Mouse (Mus musculus): ENCODE measurements around the gene Eef1akmt1. TPM values are rescaled to one million over a fixed set of nuclear protein-coding genes. Genes with fewer than 3 reads are reported as not detected.

The Eef1akmt1 gene
- polyA plus RNA-seq, 1 experiment from 2014 or later, result 93.8 TPM

- peak overlapping the region; percentile 25; the same call in 1 of the 2 replicates for H3K4me2 ChIP-seq (ENCODE audit: low read depth, low read length)
- peaks cover 22% of the 10 kb centered on the region for H3K4me1 ChIP-seq (replicated peaks; ENCODE audit: control insufficient read depth, insufficient read depth, low read length)
- no peak overlapping the region for H3K9ac ChIP-seq (ENCODE audit: low read length)
- ATAC-seq (ENCODE audit: low read depth), result peak; percentile 98
- peaks cover 8% of the 10 kb centered on the region; the same call in 1 of the 2 replicates for H3K36me3 ChIP-seq (ENCODE audit: control insufficient read depth, insufficient read depth, low read length)
- H3K27me3 ChIP-seq (ENCODE audit: control insufficient read depth, insufficient read depth, low read depth, low read length), result no peaks in the 10 kb centered on the region
- H3K27ac ChIP-seq (ENCODE audit: low read length), result peak overlapping the region; percentile 83
- H3K4me3 ChIP-seq (ENCODE audit: low read length), result no peak overlapping the region
- H3K9me3 ChIP-seq (ENCODE audit: control insufficient read depth, low read length), result no peaks in the 10 kb centered on the region
- 10% methylated on average over 1 of the region's 1 CpGs for WGBS
Observed at GRCm38 (mm10) chr14:57607500-57607899, 36.1 kb upstream of the Eef1akmt1 start.

- H3K27me3 ChIP-seq (ENCODE audit: control insufficient read depth, insufficient read depth, low read depth, low read length), result no peaks in the 10 kb centered on the region
- 30% methylated on average over 8 of the region's 8 CpGs for WGBS
- peaks cover 22% of the 10 kb centered on the region for H3K4me1 ChIP-seq (replicated peaks; ENCODE audit: control insufficient read depth, insufficient read depth, low read length)
- H3K9me3 ChIP-seq (ENCODE audit: control insufficient read depth, low read length), result no peaks in the 10 kb centered on the region
- H3K27ac ChIP-seq (ENCODE audit: low read length), result peak overlapping the region; percentile 70
- peak; percentile 72 for ATAC-seq (ENCODE audit: low read depth)
- peaks cover 11% of the 10 kb centered on the region; the same call in 1 of the 2 replicates for H3K36me3 ChIP-seq (ENCODE audit: control insufficient read depth, insufficient read depth, low read length)
- peak overlapping the region; percentile 21; the same call in 1 of the 2 replicates for H3K4me2 ChIP-seq (ENCODE audit: low read depth, low read length)
- no peak overlapping the region for H3K9ac ChIP-seq (ENCODE audit: low read length)
- H3K4me3 ChIP-seq (ENCODE audit: low read length), result no peak overlapping the region
Observed at GRCm38 (mm10) chr14:57606663-57607365, 35.4 kb upstream of the Eef1akmt1 start.

GRCm38 (mm10) chr14:57593279-57593678 lies 21.9 kb upstream of the Eef1akmt1 start:
- H3K27ac ChIP-seq (ENCODE audit: low read length), result no peak overlapping the region
- 94% methylated on average over 5 of the region's 5 CpGs for WGBS
- no peak for ATAC-seq (ENCODE audit: low read depth)
- no peak overlapping the region for H3K4me3 ChIP-seq (ENCODE audit: low read length)
- H3K4me1 ChIP-seq (replicated peaks; ENCODE audit: control insufficient read depth, insufficient read depth, low read length), result no peaks in the 10 kb centered on the region
- H3K9me3 ChIP-seq (ENCODE audit: control insufficient read depth, low read length), result no peaks in the 10 kb centered on the region
- H3K27me3 ChIP-seq (ENCODE audit: control insufficient read depth, insufficient read depth, low read depth, low read length), result no peaks in the 10 kb centered on the region
- H3K36me3 ChIP-seq (ENCODE audit: control insufficient read depth, insufficient read depth, low read length), result peaks cover 13% of the 10 kb centered on the region
- no peak overlapping the region for H3K4me2 ChIP-seq (ENCODE audit: low read depth, low read length)
- no peak overlapping the region for H3K9ac ChIP-seq (ENCODE audit: low read length)

- no peak overlapping the region for H3K9ac ChIP-seq (ENCODE audit: low read length)
- H3K36me3 ChIP-seq (ENCODE audit: control insufficient read depth, insufficient read depth, low read length), result peaks cover 14% of the 10 kb centered on the region
- H3K27ac ChIP-seq (ENCODE audit: low read length), result no peak overlapping the region
- H3K9me3 ChIP-seq (ENCODE audit: control insufficient read depth, low read length), result no peaks in the 10 kb centered on the region
- H3K4me3 ChIP-seq (ENCODE audit: low read length), result no peak overlapping the region
- 79% methylated on average over 3 of the region's 3 CpGs for WGBS
- ATAC-seq (ENCODE audit: low read depth), result no peak
- no peak overlapping the region for H3K4me2 ChIP-seq (ENCODE audit: low read depth, low read length)
- H3K27me3 ChIP-seq (ENCODE audit: control insufficient read depth, insufficient read depth, low read depth, low read length), result no peaks in the 10 kb centered on the region
- H3K4me1 ChIP-seq (replicated peaks; ENCODE audit: control insufficient read depth, insufficient read depth, low read length), result no peaks in the 10 kb centered on the region
Observed at GRCm38 (mm10) chr14:57591830-57592229, 20.4 kb upstream of the Eef1akmt1 start.

GRCm38 (mm10) chr14:57576364-57577060 lies 5.1 kb upstream of the Eef1akmt1 start:
- ATAC-seq (ENCODE audit: low read depth), result no peak
- H3K9me3 ChIP-seq (ENCODE audit: control insufficient read depth, low read length), result peaks cover 6% of the 10 kb centered on the region; the same call in 1 of the 2 replicates
- H3K9ac ChIP-seq (ENCODE audit: low read length), result no peak overlapping the region

GRCm38 (mm10) chr14:57574792-57575587 lies 3.6 kb upstream of the Eef1akmt1 start:
- WGBS, result 71% methylated on average over 6 of the region's 6 CpGs
- H3K4me2 ChIP-seq (ENCODE audit: low read depth, low read length), result no peak overlapping the region
- peaks cover 6% of the 10 kb centered on the region; the same call in 1 of the 2 replicates for H3K9me3 ChIP-seq (ENCODE audit: control insufficient read depth, low read length)

More at GRCm38 (mm10) chr14:57576364-57577060, 5.1 kb upstream of the Eef1akmt1 start:
- WGBS, result 97% methylated on average over 2 of the region's 2 CpGs
- Histone ChIP-seq H3K4me1 (replicated peaks; ENCODE audit: control insufficient read depth, insufficient read depth, low read length) (no peaks in the 10 kb centered on the region), H3K27ac (ENCODE audit: low read length) (no peak overlapping the region), H3K27me3 (ENCODE audit: control insufficient read depth, insufficient read depth, low read depth, low read length) (no peaks in the 10 kb centered on the region), H3K4me2 (ENCODE audit: low read depth, low read length) (no peak overlapping the region), H3K4me3 (ENCODE audit: low read length) (no peak overlapping the region), H3K36me3 (ENCODE audit: control insufficient read depth, insufficient read depth, low read length) (peaks cover 14% of the 10 kb centered on the region)

GRCm38 (mm10) chr14:57565626-57566025 lies 5.8 kb downstream of the Eef1akmt1 start:
- no peak overlapping the region for H3K9ac ChIP-seq (ENCODE audit: low read length)
- H3K27ac ChIP-seq (ENCODE audit: low read length), result no peak overlapping the region
- no peaks in the 10 kb centered on the region for H3K27me3 ChIP-seq (ENCODE audit: control insufficient read depth, insufficient read depth, low read depth, low read length)
- H3K4me1 ChIP-seq (replicated peaks; ENCODE audit: control insufficient read depth, insufficient read depth, low read length), result peaks cover 2% of the 10 kb centered on the region
- no peak overlapping the region for H3K4me2 ChIP-seq (ENCODE audit: low read depth, low read length)
- WGBS, result 79% methylated on average over 6 of the region's 6 CpGs
- no peak overlapping the region for H3K4me3 ChIP-seq (ENCODE audit: low read length)
- no peaks in the 10 kb centered on the region for H3K9me3 ChIP-seq (ENCODE audit: control insufficient read depth, low read length)
- ATAC-seq (ENCODE audit: low read depth), result no peak
- peaks cover 2% of the 10 kb centered on the region; the same call in 1 of the 2 replicates for H3K36me3 ChIP-seq (ENCODE audit: control insufficient read depth, insufficient read depth, low read length)

More at GRCm38 (mm10) chr14:57574792-57575587, 3.6 kb upstream of the Eef1akmt1 start:
- H3K27me3 ChIP-seq (ENCODE audit: control insufficient read depth, insufficient read depth, low read depth, low read length), result no peaks in the 10 kb centered on the region
- peaks cover 4% of the 10 kb centered on the region for H3K4me1 ChIP-seq (replicated peaks; ENCODE audit: control insufficient read depth, insufficient read depth, low read length)
- no peak overlapping the region for H3K4me3 ChIP-seq (ENCODE audit: low read length)
- ATAC-seq (ENCODE audit: low read depth), result no peak
- H3K27ac ChIP-seq (ENCODE audit: low read length), result no peak overlapping the region
- peaks cover 14% of the 10 kb centered on the region for H3K36me3 ChIP-seq (ENCODE audit: control insufficient read depth, insufficient read depth, low read length)
- H3K9ac ChIP-seq (ENCODE audit: low read length), result no peak overlapping the region

- Histone ChIP-seq H3K4me3 (ENCODE audit: low read length) (no peak overlapping the region), H3K9ac (ENCODE audit: low read length) (no peak overlapping the region), H3K9me3 (ENCODE audit: control insufficient read depth, low read length) (no peaks in the 10 kb centered on the region), H3K4me2 (ENCODE audit: low read depth, low read length) (no peak overlapping the region), H3K27ac (ENCODE audit: low read length) (no peak overlapping the region), H3K27me3 (ENCODE audit: control insufficient read depth, insufficient read depth, low read depth, low read length) (no peaks in the 10 kb centered on the region), H3K4me1 (replicated peaks; ENCODE audit: control insufficient read depth, insufficient read depth, low read length) (no peaks in the 10 kb centered on the region), H3K36me3 (ENCODE audit: control insufficient read depth, insufficient read depth, low read length) (no peaks in the 10 kb centered on the region)
- 80% methylated on average over 1 of the region's 1 CpGs for WGBS
- ATAC-seq (ENCODE audit: low read depth), result no peak
Observed at GRCm38 (mm10) chr14:57556922-57557321, 14.5 kb downstream of the Eef1akmt1 start.
